Comparison of ENCODE assay signal across 10 mouse cellular contexts in the genomic region with DNA sequence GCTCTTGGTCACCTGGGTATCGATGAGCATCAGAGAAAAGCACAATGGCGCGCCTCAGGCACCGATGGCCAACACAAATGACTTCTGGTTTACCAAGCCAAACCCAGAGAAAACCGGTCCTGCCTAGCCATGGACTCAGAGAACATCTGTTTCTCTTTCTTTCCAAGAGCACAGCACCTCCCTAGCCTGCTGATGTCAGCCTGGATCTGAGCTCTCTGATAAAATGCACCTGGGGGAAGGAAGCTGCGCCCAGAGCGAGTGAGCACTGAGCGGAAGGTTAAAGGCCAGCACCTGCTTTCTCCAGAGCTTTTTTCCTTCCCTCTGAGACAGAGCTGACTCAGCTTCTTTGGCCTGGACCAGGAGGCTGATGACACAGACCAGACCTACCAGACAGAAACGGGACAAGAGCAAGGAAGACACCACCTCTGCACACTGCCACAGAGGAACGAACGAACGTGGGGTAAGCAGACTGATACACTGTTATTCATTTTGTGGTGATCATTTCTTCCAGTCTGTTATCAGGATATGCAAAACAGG.
A peak's percentile ranks its signal among the peaks of the same experiment; 100 is the strongest.
DNase-seq lines count a peak whose midpoint lies in the region; ATAC-seq lines count a peak whose summit lies in the region.
"Had no signal": no experiment of that assay in that cellular context is flagged by ENCODE, and none has a peak within 500 bp of the region (broad histone marks: within the 10 kb centered on the region; RNA-seq: fewer than 3 reads in every experiment).

No protein-coding gene starts in this region.

- H3K27me3 ChIP-seq in embryonic facial prominence, embryonic 10.5 days (replicated peaks; ENCODE audit: low read depth, poor library complexity, severe bottlenecking), result no peaks in the 10 kb centered on the region
- no peaks in the 10 kb centered on the region for H3K27me3 ChIP-seq in midbrain, embryonic 13.5 days

- no peaks in the 10 kb centered on the region for H3K9me3 ChIP-seq in embryonic facial prominence, embryonic 10.5 days
- H3K9me3 ChIP-seq in midbrain, embryonic 13.5 days, result no peaks in the 10 kb centered on the region

- intact Hi-C loops in gastrocnemius, postnatal 14 days (cut with DNase I; ENCODE audit: low total_unique reads), result no loop called here
- intact Hi-C loops in left cerebral cortex, postnatal 10 days (cut with DNase I), result no loop called here

- no peak overlapping the region for H3K9ac ChIP-seq in midbrain, embryonic 13.5 days (replicated peaks)

- ATAC-seq in midbrain, embryonic 13.5 days, result no peak

- no peak overlapping the region for H3K4me3 ChIP-seq in embryonic facial prominence, embryonic 10.5 days
- H3K4me3 ChIP-seq in midbrain, embryonic 13.5 days (replicated peaks), result no peak overlapping the region

- peak; percentile 17 for DNase-seq in gastrocnemius, postnatal 14 days
- no peak for DNase-seq in gastrocnemius, postnatal 10 days
- DNase-seq in 3T3-L1 (ENCODE audit: low read depth, low spot score), result peak; percentile 60
- DNase-seq in embryonic facial prominence, embryonic 10.5 days (ENCODE audit: low spot score), result peak; percentile 71
- DNase-seq in kidney, postnatal 36 days, result peak; percentile 12 to 14
- no peak for DNase-seq in left cerebral cortex, adult 11 months (ENCODE audit: low spot score)
- DNase-seq in left cerebral cortex, postnatal 10 days (ENCODE audit: extremely low spot score in 1 of 2, low spot score in 2 of 2), result no peak
- DNase-seq: B cell, adult 2 months; lung, postnatal 10 days had no signal

- H3K36me3 ChIP-seq in embryonic facial prominence, embryonic 10.5 days (replicated peaks), result 0 out of 2 replicates have a peak, but pooled peaks cover under 1% of the 10 kb centered on the region
- H3K36me3 ChIP-seq in midbrain, embryonic 13.5 days, result no peaks in the 10 kb centered on the region

- peaks cover 90% of the 10 kb centered on the region for H3K4me1 ChIP-seq in embryonic facial prominence, embryonic 10.5 days
- peaks cover 3% of the 10 kb centered on the region; the same call in 1 of the 2 replicates for H3K4me1 ChIP-seq in midbrain, embryonic 13.5 days (replicated peaks)

- 59% methylated on average over 12 of the region's 12 CpGs for WGBS in embryonic facial prominence, embryonic 10.5 days
- WGBS in midbrain, embryonic 13.5 days, result 88% methylated on average over 12 of the region's 12 CpGs

- H3K4me2 ChIP-seq in midbrain, embryonic 13.5 days (replicated peaks), result no peak overlapping the region

- H3K27ac ChIP-seq in embryonic facial prominence, embryonic 10.5 days (replicated peaks), result peak overlapping the region; percentile 73
- H3K27ac ChIP-seq in midbrain, embryonic 13.5 days, result no peak overlapping the region

Comparison
In these comparisons a context has a peak if more than half of its experiments do, and no peak if none do; other contexts are left out.
1. DNase-seq: peak in gastrocnemius, postnatal 14 days (single experiment), 3T3-L1 (single experiment), embryonic facial prominence, embryonic 10.5 days (single experiment) and kidney, postnatal 36 days (2 of 2); none in gastrocnemius, postnatal 10 days (single experiment), left cerebral cortex, adult 11 months (single experiment) and left cerebral cortex, postnatal 10 days (0 of 2).